8 mouse cellular contexts compared by ENCODE assay signal in genomic region chr5:124249614-124250591, GRCm38 (mm10). TPM values are rescaled to one million over a fixed set of nuclear protein-coding genes. Genes with fewer than 3 reads are reported as not detected.
A peak's percentile ranks its signal among the peaks of the same experiment; 100 is the strongest.
DNase-seq lines count a peak whose midpoint lies in the region; ATAC-seq and TF ChIP-seq lines count a peak whose summit lies in the region.

Gene Pitpnm2 (minus strand): TSS chr5:124249760.

- peaks cover 4% of the 10 kb centered on the region for H3K36me3 ChIP-seq in forebrain, postnatal 0 days (ENCODE audit: insufficient read depth)
- peaks cover 11% of the 10 kb centered on the region; the same call in 1 of the 2 replicates for H3K36me3 ChIP-seq in hindbrain, embryonic 12.5 days
- H3K36me3 ChIP-seq in limb, embryonic 12.5 days, result peaks cover 27% of the 10 kb centered on the region
- H3K36me3 ChIP-seq in midbrain, embryonic 12.5 days, result peaks cover 2% of the 10 kb centered on the region
- H3K36me3 ChIP-seq in stomach, postnatal 0 days (ENCODE audit: control insufficient read depth, insufficient read depth, low read length), result no peaks in the 10 kb centered on the region

- H3K27me3 ChIP-seq in forebrain, postnatal 0 days (ENCODE audit: insufficient read depth, low read length), result no peaks in the 10 kb centered on the region
- no peaks in the 10 kb centered on the region for H3K27me3 ChIP-seq in hindbrain, embryonic 12.5 days
- H3K27me3 ChIP-seq in limb, embryonic 12.5 days, result 0 out of 2 replicates have a peak, but pooled peaks cover 7% of the 10 kb centered on the region
- peaks cover 15% of the 10 kb centered on the region for H3K27me3 ChIP-seq in midbrain, embryonic 12.5 days
- no peaks in the 10 kb centered on the region for H3K27me3 ChIP-seq in stomach, postnatal 0 days (ENCODE audit: control insufficient read depth, insufficient read depth, low read length)

- ATAC-seq in forebrain, postnatal 0 days, result peak; percentile 83
- peak; percentile 79 for ATAC-seq in hindbrain, embryonic 12.5 days (ENCODE audit: low FRiP score)
- ATAC-seq in limb, embryonic 12.5 days (ENCODE audit: insufficient number of reproducible peaks, insufficient read depth, low FRiP score, low TSS enrichment, low read depth), result peak; percentile 46; the same call in 1 of the 2 replicates
- ATAC-seq in midbrain, embryonic 12.5 days (ENCODE audit: low FRiP score, low read depth), result peak; percentile 70
- peak; percentile 84 for ATAC-seq in stomach, postnatal 0 days (ENCODE audit: low FRiP score, low TSS enrichment)

- DNase-seq in right cerebral cortex, postnatal 25 days, result peak; percentile 50
- DNase-seq in right cerebral cortex, adult 18-20 months, result no peak
- DNase-seq in cerebellum, adult 11 months, result peak; percentile 47
- peak; percentile 74 for DNase-seq in forebrain, postnatal 0 days
- DNase-seq in stomach, postnatal 0 days (ENCODE audit: low spot score), result peak; percentile 66

- peak within 1 kb of the TSS; percentile 78 for H3K4me3 ChIP-seq in forebrain, postnatal 0 days (ENCODE audit: low read depth, low read length)
- peak within 1 kb of the TSS; percentile 71 for H3K4me3 ChIP-seq in hindbrain, embryonic 12.5 days
- peak within 1 kb of the TSS; percentile 70 for H3K4me3 ChIP-seq in limb, embryonic 12.5 days (replicated peaks)
- peak within 1 kb of the TSS; percentile 68 for H3K4me3 ChIP-seq in midbrain, embryonic 12.5 days
- H3K4me3 ChIP-seq in stomach, postnatal 0 days (ENCODE audit: low read depth, low read length), result peak within 1 kb of the TSS; percentile 63

- peak within 1 kb of the TSS; percentile 79 for H3K9ac ChIP-seq in forebrain, postnatal 0 days
- peak within 1 kb of the TSS; percentile 88 for H3K9ac ChIP-seq in hindbrain, embryonic 12.5 days
- peak within 1 kb of the TSS; percentile 79 for H3K9ac ChIP-seq in limb, embryonic 12.5 days (replicated peaks)
- H3K9ac ChIP-seq in midbrain, embryonic 12.5 days (replicated peaks), result peak within 1 kb of the TSS; percentile 83
- H3K9ac ChIP-seq in stomach, postnatal 0 days (ENCODE audit: low read length), result peak within 1 kb of the TSS; percentile 79

- peak within 1 kb of the TSS; percentile 79 for H3K27ac ChIP-seq in forebrain, postnatal 0 days (ENCODE audit: low read depth, low read length)
- peak within 1 kb of the TSS; percentile 77 for H3K27ac ChIP-seq in hindbrain, embryonic 12.5 days
- H3K27ac ChIP-seq in limb, embryonic 12.5 days, result peak within 1 kb of the TSS; percentile 50
- peak within 1 kb of the TSS; percentile 68 for H3K27ac ChIP-seq in midbrain, embryonic 12.5 days (replicated peaks)
- peak within 1 kb of the TSS; percentile 83 for H3K27ac ChIP-seq in stomach, postnatal 0 days (replicated peaks)

- peaks cover 8% of the 10 kb centered on the region; the same call in 1 of the 2 replicates for H3K4me1 ChIP-seq in forebrain, postnatal 0 days (ENCODE audit: insufficient read depth)
- peaks cover 24% of the 10 kb centered on the region for H3K4me1 ChIP-seq in hindbrain, embryonic 12.5 days
- peaks cover 17% of the 10 kb centered on the region for H3K4me1 ChIP-seq in limb, embryonic 12.5 days (replicated peaks)
- peaks cover 26% of the 10 kb centered on the region for H3K4me1 ChIP-seq in midbrain, embryonic 12.5 days
- no peaks in the 10 kb centered on the region for H3K4me1 ChIP-seq in stomach, postnatal 0 days (replicated peaks; ENCODE audit: control insufficient read depth, insufficient read depth)

- TF ChIP-seq CTCF in forebrain, postnatal 0 days (IDR thresholded peaks at IDR 0.05; ENCODE audit: low read depth), result no peak
- TF ChIP-seq CTCF in stomach, postnatal 0 days (IDR thresholded peaks at IDR 0.05; ENCODE audit: low read depth), result peak; percentile 10; the same call in 1 of the 2 replicates

- 1% methylated on average over 76 of the region's 90 CpGs for WGBS in forebrain, postnatal 0 days
- under 1% methylated on average over 72 of the region's 90 CpGs for whole genome bisulfite sequencing in hindbrain, embryonic 12.5 days
- WGBS in limb, embryonic 12.5 days, result under 1% methylated on average over 84 of the region's 90 CpGs
- under 1% methylated on average over 60 of the region's 90 CpGs for WGBS in midbrain, embryonic 12.5 days
- 1% methylated on average over 49 of the region's 90 CpGs for WGBS in stomach, postnatal 0 days

- no peaks in the 10 kb centered on the region for H3K9me3 ChIP-seq in forebrain, postnatal 0 days (ENCODE audit: low read length)
- H3K9me3 ChIP-seq in hindbrain, embryonic 12.5 days (replicated peaks), result no peaks in the 10 kb centered on the region
- H3K9me3 ChIP-seq in limb, embryonic 12.5 days, result no peaks in the 10 kb centered on the region
- H3K9me3 ChIP-seq in midbrain, embryonic 12.5 days, result no peaks in the 10 kb centered on the region
- H3K9me3 ChIP-seq in stomach, postnatal 0 days (ENCODE audit: control insufficient read depth, low read length), result no peaks in the 10 kb centered on the region

- H3K4me2 ChIP-seq in forebrain, postnatal 0 days (ENCODE audit: low read depth), result peak within 1 kb of the TSS; percentile 77
- H3K4me2 ChIP-seq in hindbrain, embryonic 12.5 days (replicated peaks), result peak within 1 kb of the TSS; percentile 70
- H3K4me2 ChIP-seq in limb, embryonic 12.5 days, result peak within 1 kb of the TSS; percentile 86
- peak within 1 kb of the TSS; percentile 85 for H3K4me2 ChIP-seq in midbrain, embryonic 12.5 days (replicated peaks)
- peak within 1 kb of the TSS; percentile 81 for H3K4me2 ChIP-seq in stomach, postnatal 0 days (replicated peaks; ENCODE audit: low read depth)

- TF ChIP-seq EP300 in stomach, postnatal 0 days (optimal IDR thresholded peaks at IDR 0.05), result no peak

RNA-seq across cellular contexts. Expression of gene Pitpnm2, which starts in this region (rescaled TPM):
- total RNA-seq in forebrain, postnatal 0 days (2014; rRNA removed), result 33.8 and 38.4 TPM in 2 replicates
- 9.2 and 10.1 TPM in 2 replicates for polyA plus RNA-seq in forebrain, postnatal 0 days (2015; fragmentation: Nextera tagmentation; extraction: Ambion mirVana)
- 6.9 and 7.0 TPM in 2 replicates for polyA plus RNA-seq in hindbrain, embryonic 12.5 days (2016; fragmentation: Nextera tagmentation; extraction: Ambion mirVana)
- 3.1 and 3.6 TPM in 2 replicates for polyA plus RNA-seq in limb, embryonic 12.5 days (2016; fragmentation: Nextera tagmentation; extraction: Ambion mirVana)
- 6.0 and 7.2 TPM in 2 replicates for polyA plus RNA-seq in midbrain, embryonic 12.5 days (2016; fragmentation: Nextera tagmentation; extraction: Ambion mirVana)
- 1.8 and 2.3 TPM in 2 replicates for polyA plus RNA-seq in stomach, postnatal 0 days (2015; fragmentation: Nextera tagmentation; extraction: Ambion mirVana)
